Mouse (Mus musculus) heart, postnatal 0 days (tissue): ENCODE measurements around the gene Tbcel.

Experiments used
- CTCF ChIP-seq: IDR thresholded peaks from 2 replicates; pipeline ENCODE4 v1.5.1; 2016; ENCODE audit warnings: antibody characterized with exemption, control low read depth, low read depth
- EP300 ChIP-seq: IDR thresholded peaks from 2 replicates; pipeline ENCODE4 v1.6.1; 2016; ENCODE audit warnings: antibody characterized with exemption, low read depth

- no peak for TF ChIP-seq EP300
- TF ChIP-seq CTCF: no peak
These were observed 4.7 kb upstream of the Tbcel start for GRCm38 (mm10) chr9:42512312-42512711.
